Mouse (Mus musculus) urinary bladder, postnatal 4 days (tissue): ENCODE results near the gene Tmem221.

Experiments used
- DNase-seq, 2 experiments: peaks; one replicate each; pipeline ENCODE4 v3.0.0; 2021 to 2022; ENCODE audit warnings: low spot score in 2 of 2

The Tmem221 gene

GRCm38 (mm10) chr8:71509316-71509715, 49.4 kb downstream of the Tmem221 start:
- no peak for DNase-seq

GRCm38 (mm10) chr8:71507589-71508104, 51.0 kb downstream of the Tmem221 start:
- DNase-seq = peak; percentile 61 to 74

DNA sequence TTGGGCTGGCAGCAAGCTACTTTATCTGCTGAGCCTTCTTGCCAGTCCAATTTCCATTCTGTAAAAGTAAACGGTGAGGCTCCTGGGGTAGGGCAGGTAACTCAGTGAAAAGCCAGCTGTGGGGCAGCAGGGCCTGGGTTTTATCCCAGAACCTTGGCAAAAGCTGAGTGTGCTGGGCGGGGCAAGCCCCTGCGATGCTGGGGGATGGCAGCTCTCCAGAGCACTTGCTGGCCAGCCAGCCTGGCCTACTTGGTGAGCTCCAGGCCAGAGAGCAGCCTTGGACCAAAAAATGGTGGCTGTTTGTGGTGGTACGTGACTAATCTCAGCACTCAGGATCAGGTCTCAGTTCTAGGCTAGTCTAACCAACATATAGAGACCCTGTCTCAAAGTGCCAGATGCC, 52.7 kb downstream of the Tmem221 start:
- DNase-seq = no peak

DNA sequence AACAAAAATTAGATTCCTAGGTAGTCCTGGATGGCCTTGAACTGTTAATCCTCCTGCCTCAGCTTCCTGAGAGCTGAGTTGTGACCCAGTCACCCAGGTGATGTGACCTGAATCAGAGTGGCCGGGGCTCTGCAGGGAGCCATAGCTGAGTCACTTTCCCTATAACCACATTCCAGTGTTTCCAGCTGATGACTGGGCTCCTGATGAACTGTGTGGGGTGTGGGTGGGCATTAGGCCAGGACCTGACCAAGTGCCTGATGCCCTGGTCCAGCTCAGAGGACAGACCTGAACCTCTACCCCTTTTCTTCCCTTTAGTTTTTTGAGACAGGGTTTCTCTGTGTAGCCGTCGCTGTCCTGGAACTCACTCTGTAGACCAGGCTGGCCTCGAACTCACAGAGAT, 53.3 kb downstream of the Tmem221 start:
- no peak for DNase-seq

- DNase-seq = no peak
Measured at GRCm38 (mm10) chr8:71504349-71504748, 54.3 kb downstream of the Tmem221 start.
